Mouse (Mus musculus): ENCODE measurements around the gene Wdr48. TPM values are rescaled to one million over a fixed set of nuclear protein-coding genes. Genes with fewer than 3 reads are reported as not detected.

The Wdr48 gene
- polyA plus RNA-seq, 1 experiment, result 55.0 TPM

GRCm38 (mm10) chr9:119964206-119964605 lies 69.5 kb downstream of the Wdr48 start:
- Histone ChIP-seq H3K4me3 (ENCODE audit: insufficient read depth, low read length) (no peak overlapping the region), H3K27ac (ENCODE audit: insufficient read depth, low read depth, low read length) (no peak overlapping the region)
- TF ChIP-seq CTCF (IDR thresholded peaks at IDR 0.05; ENCODE audit: low read depth, low read length) (no peak), POLR2A (IDR thresholded peaks at IDR 0.05; ENCODE audit: borderline replicate concordance, low read depth, low read length) (no peak)

GRCm38 (mm10) chr9:119965186-119965585 lies 70.5 kb downstream of the Wdr48 start:
- TF ChIP-seq CTCF (IDR thresholded peaks at IDR 0.05; ENCODE audit: low read depth, low read length) (no peak), POLR2A (IDR thresholded peaks at IDR 0.05; ENCODE audit: borderline replicate concordance, low read depth, low read length) (no peak)
- H3K4me1 ChIP-seq (ENCODE audit: control insufficient read depth, insufficient read depth, low read length), result peaks cover 7% of the 10 kb centered on the region
- H3K4me3 ChIP-seq (ENCODE audit: insufficient read depth, low read length), result no peak overlapping the region
- no peak overlapping the region for H3K27ac ChIP-seq (ENCODE audit: insufficient read depth, low read depth, low read length)

More at GRCm38 (mm10) chr9:119964206-119964605, 69.5 kb downstream of the Wdr48 start:
- H3K4me1 ChIP-seq (ENCODE audit: control insufficient read depth, insufficient read depth, low read length), result peaks cover 7% of the 10 kb centered on the region

- H3K27ac ChIP-seq (ENCODE audit: insufficient read depth, low read depth, low read length), result no peak overlapping the region
- TF ChIP-seq CTCF (IDR thresholded peaks at IDR 0.05; ENCODE audit: low read depth, low read length), result no peak
- no peak for TF ChIP-seq POLR2A (IDR thresholded peaks at IDR 0.05; ENCODE audit: borderline replicate concordance, low read depth, low read length)
- no peak overlapping the region for H3K4me3 ChIP-seq (ENCODE audit: insufficient read depth, low read length)
- peaks cover 7% of the 10 kb centered on the region for H3K4me1 ChIP-seq (ENCODE audit: control insufficient read depth, insufficient read depth, low read length)
These were observed 71.7 kb downstream of the Wdr48 start for GRCm38 (mm10) chr9:119966221-119966910.

- TF ChIP-seq CTCF (IDR thresholded peaks at IDR 0.05; ENCODE audit: low read depth, low read length), result no peak
- TF ChIP-seq POLR2A (IDR thresholded peaks at IDR 0.05; ENCODE audit: borderline replicate concordance, low read depth, low read length), result no peak
- H3K4me1 ChIP-seq (ENCODE audit: control insufficient read depth, insufficient read depth, low read length), result no peaks in the 10 kb centered on the region
- no peak overlapping the region for H3K4me3 ChIP-seq (ENCODE audit: insufficient read depth, low read length)
- no peak overlapping the region for H3K27ac ChIP-seq (ENCODE audit: insufficient read depth, low read depth, low read length)
These were observed 75.1 kb downstream of the Wdr48 start for GRCm38 (mm10) chr9:119969811-119970210.

- Histone ChIP-seq H3K4me1 (ENCODE audit: control insufficient read depth, insufficient read depth, low read length) (no peaks in the 10 kb centered on the region), H3K27ac (ENCODE audit: insufficient read depth, low read depth, low read length) (no peak overlapping the region), H3K4me3 (ENCODE audit: insufficient read depth, low read length) (no peak overlapping the region)
- TF ChIP-seq POLR2A (IDR thresholded peaks at IDR 0.05; ENCODE audit: borderline replicate concordance, low read depth, low read length) (no peak), CTCF (IDR thresholded peaks at IDR 0.05; ENCODE audit: low read depth, low read length) (no peak)
These were observed 75.5 kb downstream of the Wdr48 start for GRCm38 (mm10) chr9:119970221-119970620.

GRCm38 (mm10) chr9:119970763-119971656 lies 76.3 kb downstream of the Wdr48 start:
- TF ChIP-seq POLR2A (IDR thresholded peaks at IDR 0.05; ENCODE audit: borderline replicate concordance, low read depth, low read length), result no peak
- TF ChIP-seq CTCF (IDR thresholded peaks at IDR 0.05; ENCODE audit: low read depth, low read length), result no peak
- Histone ChIP-seq H3K4me1 (ENCODE audit: control insufficient read depth, insufficient read depth, low read length) (no peaks in the 10 kb centered on the region), H3K27ac (ENCODE audit: insufficient read depth, low read depth, low read length) (no peak overlapping the region), H3K4me3 (ENCODE audit: insufficient read depth, low read length) (no peak overlapping the region)

GRCm38 (mm10) chr9:119972166-119972565 lies 77.5 kb downstream of the Wdr48 start:
- Histone ChIP-seq H3K27ac (ENCODE audit: insufficient read depth, low read depth, low read length) (no peak overlapping the region), H3K4me3 (ENCODE audit: insufficient read depth, low read length) (no peak overlapping the region), H3K4me1 (ENCODE audit: control insufficient read depth, insufficient read depth, low read length) (peaks cover 9% of the 10 kb centered on the region)
- TF ChIP-seq POLR2A (IDR thresholded peaks at IDR 0.05; ENCODE audit: borderline replicate concordance, low read depth, low read length) (no peak), CTCF (IDR thresholded peaks at IDR 0.05; ENCODE audit: low read depth, low read length) (no peak)

- Histone ChIP-seq H3K4me3 (ENCODE audit: insufficient read depth, low read length) (no peak overlapping the region), H3K27ac (ENCODE audit: insufficient read depth, low read depth, low read length) (no peak overlapping the region), H3K4me1 (ENCODE audit: control insufficient read depth, insufficient read depth, low read length) (peaks cover 13% of the 10 kb centered on the region)
- TF ChIP-seq CTCF (IDR thresholded peaks at IDR 0.05; ENCODE audit: low read depth, low read length), result no peak
- TF ChIP-seq POLR2A (IDR thresholded peaks at IDR 0.05; ENCODE audit: borderline replicate concordance, low read depth, low read length), result no peak
These were observed 77.9 kb downstream of the Wdr48 start for GRCm38 (mm10) chr9:119972582-119972981.

GRCm38 (mm10) chr9:119973281-119973680 lies 78.6 kb downstream of the Wdr48 start:
- Histone ChIP-seq H3K4me1 (ENCODE audit: control insufficient read depth, insufficient read depth, low read length) (peaks cover 20% of the 10 kb centered on the region), H3K27ac (ENCODE audit: insufficient read depth, low read depth, low read length) (no peak overlapping the region), H3K4me3 (ENCODE audit: insufficient read depth, low read length) (no peak overlapping the region)
- TF ChIP-seq CTCF (IDR thresholded peaks at IDR 0.05; ENCODE audit: low read depth, low read length) (no peak), POLR2A (IDR thresholded peaks at IDR 0.05; ENCODE audit: borderline replicate concordance, low read depth, low read length) (no peak)
